Mouse (Mus musculus): Measurements from ENCODE around the gene Rbm7. TPM values are rescaled to one million over a fixed set of nuclear protein-coding genes. Genes with fewer than 3 reads are reported as not detected.
"Not testable (repeated sequence)": the region's sequence is repeated elsewhere in the genome, so short reads cannot be mapped to it uniquely, and the experiment has no call there.

Gene Rbm7
- 104 and 110 TPM in 2 replicates for polyA plus RNA-seq (2015; fragmentation: Nextera tagmentation; extraction: Ambion mirVana)

DNA sequence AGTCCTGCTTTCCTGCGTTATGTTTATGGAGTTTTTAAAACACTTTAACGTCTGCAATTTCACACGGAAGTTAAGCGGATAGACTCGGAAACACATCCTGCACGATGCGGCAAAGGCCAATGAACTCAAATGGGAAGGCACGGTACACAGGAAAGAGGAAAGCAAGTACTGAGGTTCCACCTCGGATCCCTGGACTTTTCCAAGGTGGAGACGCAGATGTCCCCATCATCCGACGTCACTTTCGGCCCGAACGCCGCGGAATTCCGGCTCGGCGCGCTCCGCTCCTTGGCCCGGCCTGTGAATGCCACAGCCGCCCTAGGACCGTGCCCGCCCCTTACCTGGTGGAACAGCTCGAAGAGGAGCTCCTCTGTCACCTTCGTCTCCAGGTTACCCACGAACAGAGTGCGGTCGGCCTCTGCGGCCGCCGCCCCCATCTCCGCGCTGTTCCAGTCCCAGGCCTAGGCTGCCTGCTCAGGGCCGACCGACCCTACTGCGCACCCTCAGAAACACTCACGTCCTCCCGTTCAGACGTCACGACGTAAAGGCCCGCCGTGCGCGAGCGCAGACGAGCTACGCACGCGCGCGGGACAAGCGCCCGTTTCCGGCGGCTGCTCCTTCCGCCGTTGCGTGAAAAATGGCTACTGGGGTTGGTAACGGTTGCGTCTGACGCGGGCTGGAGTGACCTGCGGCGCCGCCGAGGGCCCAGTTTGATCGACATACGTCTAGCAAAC is at the start of gene Rbm7, which contains the start of gene Gm5617:
Rbm7 (minus strand) TSS at position 483 of the 731 bp plus-strand sequence.
Gm5617 (plus strand) TSS at position 626 of the 731 bp plus-strand sequence.
- ATAC-seq: peak; percentile 100
- H3K9ac ChIP-seq (ENCODE audit: low read depth, low read length): peak within 1 kb of the TSS; percentile 95
- peak within 1 kb of the TSS; percentile 82 for H3K4me3 ChIP-seq (ENCODE audit: low read length)
- H3K4me2 ChIP-seq (ENCODE audit: low read depth, low read length): peak within 1 kb of the TSS; percentile 77
- no peaks in the 10 kb centered on the region for H3K27me3 ChIP-seq (replicated peaks; ENCODE audit: control insufficient read depth, insufficient read depth, low read length)
- no peaks in the 10 kb centered on the region for H3K9me3 ChIP-seq (ENCODE audit: control insufficient read depth, low read length)
- under 1% methylated on average over 72 of the region's 72 CpGs for WGBS
- H3K36me3 ChIP-seq (ENCODE audit: control insufficient read depth, insufficient read depth, low read length): peaks cover 10% of the 10 kb centered on the region; the same call in 1 of the 2 replicates
- H3K27ac ChIP-seq (ENCODE audit: low read length): peak within 1 kb of the TSS; percentile 95
- peaks cover 10% of the 10 kb centered on the region; the same call in 1 of the 2 replicates for H3K4me1 ChIP-seq (ENCODE audit: control insufficient read depth, insufficient read depth, low read length)

DNA sequence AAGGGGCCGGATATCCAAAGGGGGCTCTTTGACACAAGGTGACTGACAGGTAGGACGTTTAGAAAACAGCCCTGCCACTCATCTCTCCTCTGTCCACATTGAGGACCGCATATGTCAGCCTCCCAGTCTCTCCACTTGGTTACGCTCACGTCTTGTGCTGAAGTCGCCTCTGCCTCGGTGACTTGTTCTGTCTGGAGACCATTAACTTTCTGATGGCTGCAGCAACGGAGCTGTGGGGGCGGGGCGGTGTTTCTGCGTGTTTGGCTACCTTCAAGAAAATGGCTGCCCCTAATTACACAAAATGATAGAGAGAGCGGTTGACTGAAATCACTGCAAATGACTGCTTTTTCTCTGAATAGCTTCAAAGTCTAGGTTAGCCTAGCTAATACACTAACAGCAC is 43.6 kb upstream of the Rbm7 start:
- H3K4me2 ChIP-seq (ENCODE audit: low read depth, low read length): no peak overlapping the region
- H3K4me1 ChIP-seq (ENCODE audit: control insufficient read depth, insufficient read depth, low read length): no peaks in the 10 kb centered on the region; the same call in 1 of the 2 replicates
- H3K9me3 ChIP-seq (ENCODE audit: control insufficient read depth, low read length): 0 out of 2 replicates have a peak, but pooled peaks cover 8% of the 10 kb centered on the region
- H3K9ac ChIP-seq (ENCODE audit: low read depth, low read length): no peak overlapping the region
- no peak overlapping the region for H3K27ac ChIP-seq (ENCODE audit: low read length)
- H3K36me3 ChIP-seq (ENCODE audit: control insufficient read depth, insufficient read depth, low read length): no peaks in the 10 kb centered on the region
- peaks cover 6% of the 10 kb centered on the region; the same call in 1 of the 2 replicates for H3K27me3 ChIP-seq (replicated peaks; ENCODE audit: control insufficient read depth, insufficient read depth, low read length)
- H3K4me3 ChIP-seq (ENCODE audit: low read length): no peak overlapping the region
- ATAC-seq: no peak
- WGBS: 12% methylated on average over 12 of the region's 12 CpGs

DNA sequence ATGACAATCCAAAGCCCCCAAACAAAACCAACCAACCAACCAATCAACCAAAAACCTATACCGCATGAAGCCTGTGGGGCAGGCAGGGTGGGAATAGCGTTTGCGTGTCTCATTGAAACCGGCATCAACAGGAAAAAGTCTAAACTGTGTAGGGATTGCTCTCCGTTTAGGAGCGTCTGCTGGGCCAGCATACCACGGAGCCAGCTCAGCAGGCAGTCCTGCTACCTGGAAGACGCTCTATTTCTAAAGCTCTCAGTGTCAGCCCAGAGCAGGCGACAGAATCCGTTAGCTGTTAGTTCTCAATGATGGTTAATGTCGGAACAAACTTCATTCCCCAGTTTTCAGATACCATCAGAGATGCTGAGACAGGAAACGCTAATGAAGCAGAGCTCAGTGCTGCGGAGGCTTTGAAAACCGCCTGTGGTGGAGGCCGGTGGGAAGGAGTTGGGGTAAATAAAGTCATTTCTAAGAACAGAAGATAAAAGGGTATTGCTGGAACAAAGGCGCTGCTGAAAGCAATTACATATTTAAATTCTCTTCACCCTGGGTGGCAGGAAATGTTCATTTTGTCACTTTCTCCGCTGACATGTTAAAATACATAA is 43.0 kb upstream of the Rbm7 start:
- no peak overlapping the region; the same call in 1 of the 2 replicates for H3K4me3 ChIP-seq (ENCODE audit: low read length)
- H3K27me3 ChIP-seq (replicated peaks; ENCODE audit: control insufficient read depth, insufficient read depth, low read length): peaks cover 6% of the 10 kb centered on the region; the same call in 1 of the 2 replicates
- 0 out of 2 replicates have a peak, but pooled peaks cover 8% of the 10 kb centered on the region for H3K9me3 ChIP-seq (ENCODE audit: control insufficient read depth, low read length)
- 0 out of 2 replicates have a peak overlapping the region, but pooled peaks have one; percentile 12 for H3K4me2 ChIP-seq (ENCODE audit: low read depth, low read length)
- no peak overlapping the region for H3K27ac ChIP-seq (ENCODE audit: low read length)
- H3K4me1 ChIP-seq (ENCODE audit: control insufficient read depth, insufficient read depth, low read length): no peaks in the 10 kb centered on the region; the same call in 1 of the 2 replicates
- no peak overlapping the region for H3K9ac ChIP-seq (ENCODE audit: low read depth, low read length)
- ATAC-seq: no peak
- 5% methylated on average over 17 of the region's 17 CpGs for WGBS
- no peaks in the 10 kb centered on the region for H3K36me3 ChIP-seq (ENCODE audit: control insufficient read depth, insufficient read depth, low read length)

DNA sequence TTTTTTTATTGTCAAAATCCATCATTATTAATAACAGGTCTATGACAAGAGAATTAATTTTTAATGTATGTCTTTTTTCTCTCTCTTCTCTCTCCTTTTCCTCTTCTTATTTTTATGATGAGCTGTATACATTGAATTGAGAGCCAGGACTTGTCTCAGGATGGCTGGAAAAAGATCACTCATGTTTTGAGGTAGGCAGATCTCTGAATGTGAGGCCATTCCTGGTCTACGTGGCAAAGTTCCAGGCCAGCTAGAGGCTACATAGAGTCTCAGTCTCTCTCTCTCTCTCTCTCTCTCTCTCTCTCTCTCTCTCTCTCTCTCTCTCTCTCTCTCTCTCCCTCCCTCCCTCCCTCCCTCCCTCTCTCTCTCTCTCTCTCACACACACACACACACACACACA is 42.5 kb upstream of the Rbm7 start:
- not testable (repeated sequence) for H3K4me3 ChIP-seq (ENCODE audit: low read length); H3K9ac ChIP-seq (ENCODE audit: low read depth, low read length); H3K27me3 ChIP-seq (replicated peaks; ENCODE audit: control insufficient read depth, insufficient read depth, low read length); H3K9me3 ChIP-seq (ENCODE audit: control insufficient read depth, low read length); H3K4me1 ChIP-seq (ENCODE audit: control insufficient read depth, insufficient read depth, low read length); H3K36me3 ChIP-seq (ENCODE audit: control insufficient read depth, insufficient read depth, low read length); ATAC-seq; H3K27ac ChIP-seq (ENCODE audit: low read length); H3K4me2 ChIP-seq (ENCODE audit: low read depth, low read length)
- WGBS: 27% methylated on average over 1 of the region's 1 CpGs

DNA sequence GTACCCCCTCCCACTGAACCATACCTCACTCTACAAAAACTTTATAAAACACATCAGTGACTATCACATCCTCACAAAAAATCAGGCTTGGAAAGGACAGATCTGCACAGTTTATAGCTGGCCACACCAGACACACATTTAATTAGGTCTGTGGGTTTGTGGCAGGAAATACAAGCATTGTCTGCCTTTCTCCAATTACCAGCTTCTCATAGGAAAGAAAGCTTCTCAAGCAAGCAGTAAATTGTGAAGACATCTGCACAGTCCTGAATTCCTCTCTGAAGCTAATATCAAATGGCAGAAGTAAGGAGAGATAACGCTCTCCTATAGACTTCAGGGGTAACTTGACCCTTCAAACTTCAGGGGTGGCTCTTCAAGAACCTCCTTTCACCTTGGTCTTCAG is 41.3 kb upstream of the Rbm7 start:
- 0 out of 2 replicates have a peak, but pooled peaks cover 5% of the 10 kb centered on the region for H3K9me3 ChIP-seq (ENCODE audit: control insufficient read depth, low read length)
- no peak for ATAC-seq

DNA sequence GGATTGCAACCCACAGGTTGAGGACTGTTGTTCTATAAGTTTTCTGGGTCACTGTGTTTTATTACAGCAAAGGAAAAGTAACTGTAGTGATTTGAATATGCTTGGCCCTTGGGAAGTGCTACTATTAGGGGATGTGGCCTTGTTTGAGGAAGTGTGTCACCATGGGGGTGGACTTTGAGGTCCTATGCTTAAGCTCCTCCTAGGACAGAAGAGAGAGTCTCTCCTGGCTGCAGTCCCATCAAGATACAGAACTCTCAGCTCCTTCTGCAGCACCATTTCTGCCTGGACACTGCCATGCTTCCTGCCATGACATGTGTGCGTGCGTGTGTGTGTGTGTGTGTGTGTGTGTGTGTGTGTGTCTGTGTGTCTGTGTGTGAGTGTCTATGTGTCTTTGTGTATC is 37.6 kb upstream of the Rbm7 start:
- H3K4me3 ChIP-seq (ENCODE audit: low read length): no peak overlapping the region
- no peak for ATAC-seq
- no peaks in the 10 kb centered on the region for H3K4me1 ChIP-seq (ENCODE audit: control insufficient read depth, insufficient read depth, low read length)

More for the DNA sequence above, 41.3 kb upstream of the Rbm7 start:
- Histone ChIP-seq H3K4me3 (ENCODE audit: low read length) (no peak overlapping the region), H3K4me2 (ENCODE audit: low read depth, low read length) (no peak overlapping the region), H3K36me3 (ENCODE audit: control insufficient read depth, insufficient read depth, low read length) (no peaks in the 10 kb centered on the region), H3K27me3 (replicated peaks; ENCODE audit: control insufficient read depth, insufficient read depth, low read length) (peaks cover 6% of the 10 kb centered on the region; the same call in 1 of the 2 replicates), H3K27ac (ENCODE audit: low read length) (no peak overlapping the region), H3K9ac (ENCODE audit: low read depth, low read length) (no peak overlapping the region), H3K4me1 (ENCODE audit: control insufficient read depth, insufficient read depth, low read length) (no peaks in the 10 kb centered on the region; the same call in 1 of the 2 replicates)
- 63% methylated on average over 1 of the region's 1 CpGs for WGBS

DNA sequence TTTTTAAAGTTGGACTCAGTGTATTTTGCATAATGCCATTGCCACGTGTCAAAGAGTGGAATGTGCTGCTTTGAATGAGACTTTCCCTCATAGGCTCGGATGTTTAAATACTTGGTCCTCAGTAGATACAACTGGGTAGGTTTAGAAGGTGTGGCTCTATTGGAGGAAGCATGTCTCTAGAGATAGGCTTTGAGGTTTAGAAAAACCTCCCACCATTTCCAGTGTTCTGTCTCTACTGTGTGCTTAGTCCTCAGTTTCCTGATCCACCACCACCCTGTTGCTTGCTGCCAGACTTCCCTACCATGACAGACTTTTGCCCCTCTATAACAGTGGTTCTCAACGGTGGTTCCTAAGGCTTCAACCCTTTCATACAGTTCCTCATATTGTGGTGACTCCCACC is 37.1 kb upstream of the Rbm7 start:
- no peak overlapping the region for H3K27ac ChIP-seq (ENCODE audit: low read length)
- ATAC-seq: no peak
- no peaks in the 10 kb centered on the region for H3K9me3 ChIP-seq (ENCODE audit: control insufficient read depth, low read length)
- no peaks in the 10 kb centered on the region for H3K36me3 ChIP-seq (ENCODE audit: control insufficient read depth, insufficient read depth, low read length)
- no peak overlapping the region for H3K9ac ChIP-seq (ENCODE audit: low read depth, low read length)
- no peaks in the 10 kb centered on the region for H3K27me3 ChIP-seq (replicated peaks; ENCODE audit: control insufficient read depth, insufficient read depth, low read length)
- WGBS: 69% methylated on average over 3 of the region's 3 CpGs
- no peak overlapping the region for H3K4me3 ChIP-seq (ENCODE audit: low read length)
- H3K4me2 ChIP-seq (ENCODE audit: low read depth, low read length): no peak overlapping the region
- no peaks in the 10 kb centered on the region for H3K4me1 ChIP-seq (ENCODE audit: control insufficient read depth, insufficient read depth, low read length)

More for the DNA sequence above, 37.6 kb upstream of the Rbm7 start:
- Histone ChIP-seq H3K4me2 (ENCODE audit: low read depth, low read length) (no peak overlapping the region), H3K27me3 (replicated peaks; ENCODE audit: control insufficient read depth, insufficient read depth, low read length) (no peaks in the 10 kb centered on the region), H3K36me3 (ENCODE audit: control insufficient read depth, insufficient read depth, low read length) (no peaks in the 10 kb centered on the region), H3K27ac (ENCODE audit: low read length) (no peak overlapping the region), H3K9ac (ENCODE audit: low read depth, low read length) (no peak overlapping the region), H3K9me3 (ENCODE audit: control insufficient read depth, low read length) (no peaks in the 10 kb centered on the region)
- 88% methylated on average over 2 of the region's 2 CpGs for WGBS

DNA sequence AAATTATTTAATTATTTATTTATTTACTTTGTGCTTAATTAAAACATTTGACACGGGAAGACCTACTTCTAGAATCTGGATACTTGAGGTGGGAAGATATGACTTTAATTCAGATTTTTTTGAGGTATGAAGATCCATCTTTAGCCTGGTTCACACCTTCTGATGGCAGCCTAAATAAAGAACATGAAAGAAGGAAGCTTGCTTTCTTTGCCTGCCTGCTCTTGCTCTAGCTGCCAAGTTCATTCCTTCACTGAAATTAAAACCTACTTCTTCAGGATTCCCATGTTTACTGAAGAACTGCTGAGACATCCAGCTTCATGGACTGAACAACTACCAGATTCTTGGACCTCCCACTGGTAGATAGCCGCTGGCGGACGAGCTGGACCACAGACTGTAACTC is 36.2 kb upstream of the Rbm7 start:
- Histone ChIP-seq H3K4me3 (ENCODE audit: low read length) (no peak overlapping the region), H3K4me1 (ENCODE audit: control insufficient read depth, insufficient read depth, low read length) (no peaks in the 10 kb centered on the region), H3K27ac (ENCODE audit: low read length) (no peak overlapping the region), H3K4me2 (ENCODE audit: low read depth, low read length) (no peak overlapping the region), H3K27me3 (replicated peaks; ENCODE audit: control insufficient read depth, insufficient read depth, low read length) (no peaks in the 10 kb centered on the region), H3K9ac (ENCODE audit: low read depth, low read length) (no peak overlapping the region), H3K36me3 (ENCODE audit: control insufficient read depth, insufficient read depth, low read length) (no peaks in the 10 kb centered on the region), H3K9me3 (ENCODE audit: control insufficient read depth, low read length) (no peaks in the 10 kb centered on the region)
- no peak for ATAC-seq
- WGBS: 83% methylated on average over 4 of the region's 4 CpGs

DNA sequence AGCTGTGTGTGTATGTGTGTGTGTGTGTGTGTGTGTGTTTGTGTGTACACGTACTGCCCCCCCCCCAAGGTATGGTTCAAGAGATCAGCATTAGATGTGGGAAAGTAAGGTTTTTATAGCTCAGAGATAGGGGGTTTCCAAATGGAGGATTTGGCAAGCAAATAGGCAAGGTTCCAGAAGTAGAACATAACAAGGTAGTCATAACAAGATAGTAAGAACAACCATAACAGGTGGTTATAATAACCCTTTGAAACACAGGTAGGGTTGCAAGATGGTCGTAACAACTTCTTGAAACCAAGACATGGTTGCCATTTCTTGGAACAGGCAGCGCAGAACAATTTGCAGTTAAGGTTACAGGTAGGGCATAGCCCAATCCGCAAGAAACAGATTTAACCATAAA is 31.4 kb upstream of the Rbm7 start:
- Histone ChIP-seq H3K9ac (ENCODE audit: low read depth, low read length) (no peak overlapping the region), H3K4me2 (ENCODE audit: low read depth, low read length) (no peak overlapping the region), H3K4me1 (ENCODE audit: control insufficient read depth, insufficient read depth, low read length) (no peaks in the 10 kb centered on the region), H3K27ac (ENCODE audit: low read length) (no peak overlapping the region), H3K9me3 (ENCODE audit: control insufficient read depth, low read length) (no peaks in the 10 kb centered on the region), H3K27me3 (replicated peaks; ENCODE audit: control insufficient read depth, insufficient read depth, low read length) (no peaks in the 10 kb centered on the region), H3K36me3 (ENCODE audit: control insufficient read depth, insufficient read depth, low read length) (no peaks in the 10 kb centered on the region), H3K4me3 (ENCODE audit: low read length) (no peak overlapping the region)
- ATAC-seq: no peak
- 90% methylated on average over 4 of the region's 4 CpGs for WGBS

Data from intestine, embryonic 16.5 days (tissue).